Mouse (Mus musculus): ENCODE measurements around the gene Slc50a1.

The Slc50a1 gene

DNA sequence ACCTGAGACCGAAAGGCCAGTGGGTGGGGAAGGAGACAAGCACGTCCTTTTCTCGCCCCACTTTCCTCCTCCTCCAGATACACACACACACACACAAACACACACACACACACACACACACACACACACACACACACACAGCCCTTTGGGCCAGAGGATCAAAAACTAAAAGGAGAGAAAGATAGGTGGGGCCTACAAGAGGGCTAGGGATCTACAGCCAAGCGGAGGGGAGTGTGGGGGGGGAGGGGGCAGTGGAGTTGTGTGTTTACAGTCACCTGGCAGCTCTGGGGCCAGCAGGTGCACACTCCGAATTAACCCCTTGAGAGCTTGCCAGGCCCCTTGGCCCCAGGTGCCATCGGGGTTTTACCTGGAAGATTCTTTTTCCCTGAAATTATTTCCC is 37.8 kb downstream of the Slc50a1 start:
- no peak for DNase-seq (ENCODE audit: low read depth in 1 of 2, low spot score in 2 of 2)

DNA sequence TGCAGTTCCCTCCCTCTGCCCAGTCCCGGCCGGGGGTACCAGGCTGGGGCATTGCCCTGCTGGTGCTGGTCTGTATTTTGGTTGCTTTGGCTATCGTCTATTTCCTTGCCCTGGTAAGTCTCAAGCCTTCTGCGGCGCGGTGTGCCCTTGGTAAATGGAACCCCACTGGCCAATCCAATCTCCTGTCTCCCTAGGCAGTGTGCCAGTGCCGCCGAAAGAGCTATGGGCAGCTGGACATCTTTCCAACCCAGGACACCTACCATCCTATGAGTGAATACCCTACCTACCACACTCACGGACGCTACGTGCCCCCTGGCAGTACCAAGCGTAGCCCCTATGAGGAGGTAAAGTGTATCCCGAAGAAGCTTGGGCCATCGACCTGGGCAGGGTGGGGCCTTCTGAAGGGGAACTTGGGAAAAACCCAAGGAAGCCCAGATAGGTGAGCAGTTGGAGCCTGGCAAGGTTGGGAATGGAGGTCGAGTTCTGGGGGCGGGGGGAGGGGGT is 38.5 kb downstream of the Slc50a1 start:
- DNase-seq (ENCODE audit: low read depth in 1 of 2, low spot score in 2 of 2) = no peak

GRCm38 (mm10) chr3:89231345-89231744 is 39.0 kb downstream of the Slc50a1 start:
- DNase-seq (ENCODE audit: low read depth in 1 of 2, low spot score in 2 of 2) = no peak

- no peak for DNase-seq (ENCODE audit: low read depth in 1 of 2, low spot score in 2 of 2)
Measured at GRCm38 (mm10) chr3:89230561-89230960, 39.8 kb downstream of the Slc50a1 start.

- DNase-seq (ENCODE audit: low read depth in 1 of 2, low spot score in 2 of 2) = no peak
Measured at GRCm38 (mm10) chr3:89229276-89229675, 41.1 kb downstream of the Slc50a1 start.

DNA sequence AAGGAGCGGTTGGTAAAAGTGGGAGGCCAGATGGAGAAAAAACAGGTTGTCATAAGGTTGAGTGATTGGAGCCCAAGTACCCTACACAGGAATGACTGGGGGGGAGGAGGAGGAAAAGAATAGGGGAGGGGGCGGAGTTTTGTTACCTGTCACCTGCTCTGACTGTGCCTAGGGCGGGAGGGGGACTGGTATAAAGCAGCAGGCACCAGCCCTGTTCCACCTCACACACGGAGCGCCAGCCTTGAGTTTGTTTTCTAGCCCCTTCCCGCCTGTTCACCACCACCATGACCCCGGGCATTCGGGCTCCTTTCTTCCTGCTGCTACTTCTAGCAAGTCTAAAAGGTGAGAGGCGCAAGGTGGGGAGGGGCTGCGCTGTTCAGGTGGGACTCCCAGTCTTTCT is 41.5 kb downstream of the Slc50a1 start, which contains the start of gene Muc1:
Muc1 (plus strand) TSS at position 222 of the 400 bp plus-strand sequence.
- DNase-seq (ENCODE audit: low read depth in 1 of 2, low spot score in 2 of 2) = no peak

DNA sequence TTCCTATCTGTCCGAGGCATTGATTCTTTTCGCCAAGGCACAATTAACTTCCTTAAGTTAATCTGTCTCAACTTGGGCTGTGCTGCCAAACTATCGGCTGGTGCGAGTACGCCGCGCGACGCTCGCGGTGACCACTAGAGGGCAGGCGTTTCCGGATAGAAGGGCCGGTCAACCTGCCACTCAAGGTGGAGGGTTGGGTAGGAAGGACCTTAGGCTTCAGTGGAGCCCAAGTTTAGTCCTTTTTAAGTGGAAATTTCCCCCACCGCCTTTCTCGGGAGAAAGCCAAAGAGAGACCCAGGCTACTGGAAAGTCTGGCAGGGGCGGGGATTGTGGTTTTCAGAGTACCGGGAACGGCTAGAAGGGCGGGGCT is 42.2 kb downstream of the Slc50a1 start:
- DNase-seq (ENCODE audit: low read depth in 1 of 2, low spot score in 2 of 2) = peak; percentile 58 to 80

DNA sequence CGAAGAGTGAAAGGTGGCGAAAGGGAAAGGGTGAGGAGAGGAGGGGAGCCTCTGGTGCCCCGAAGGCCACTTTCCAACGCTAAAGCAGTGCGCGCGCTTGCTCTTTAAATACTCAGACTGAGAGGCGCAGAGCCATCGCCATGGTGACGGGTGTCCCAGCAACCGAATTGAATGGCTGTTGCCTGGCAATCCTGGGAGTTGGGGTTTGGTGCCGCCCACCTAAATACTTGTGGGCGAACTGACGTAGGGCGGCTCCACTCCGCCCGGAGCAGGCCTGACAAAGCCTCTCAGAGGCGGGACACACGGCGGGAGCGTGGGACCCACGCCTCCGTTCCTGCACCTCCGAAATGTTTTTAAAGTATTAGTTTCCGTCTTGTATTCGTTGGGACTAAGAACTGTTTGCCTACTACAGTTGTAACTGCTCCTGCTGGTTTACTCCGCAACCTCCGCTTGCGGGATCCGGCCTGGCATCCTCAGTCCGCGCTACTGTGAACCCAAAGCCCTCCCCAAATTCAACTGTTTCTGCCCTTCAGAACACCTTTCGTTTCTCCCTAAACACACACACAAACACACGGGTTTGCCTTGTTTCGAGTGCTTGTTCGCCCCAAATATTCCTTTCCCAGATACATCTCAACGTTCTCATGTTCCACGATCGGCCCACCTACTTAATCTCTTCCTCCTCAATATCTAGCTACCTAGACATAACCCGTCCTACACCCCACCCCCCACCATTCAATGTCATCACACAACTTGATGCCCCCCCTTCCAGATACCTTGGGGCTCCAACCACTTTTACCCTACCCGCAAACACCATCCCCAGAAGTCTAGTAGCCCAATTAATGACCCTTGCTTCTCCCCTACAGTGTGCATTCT is 42.8 kb downstream of the Slc50a1 start:
- peak in 1 of 2 experiments; percentile 39 for DNase-seq (ENCODE audit: low read depth in 1 of 2, low spot score in 2 of 2)

- DNase-seq (ENCODE audit: low read depth in 1 of 2, low spot score in 2 of 2) = no peak
Measured at GRCm38 (mm10) chr3:89226900-89227299, 43.5 kb downstream of the Slc50a1 start, which contains the start of gene Mtx1. Mtx1 (minus strand) TSS chr3:89227088.

GRCm38 (mm10) chr3:89226361-89226760 is 44.0 kb downstream of the Slc50a1 start:
- DNase-seq (ENCODE audit: low read depth in 1 of 2, low spot score in 2 of 2) = no peak

DNA sequence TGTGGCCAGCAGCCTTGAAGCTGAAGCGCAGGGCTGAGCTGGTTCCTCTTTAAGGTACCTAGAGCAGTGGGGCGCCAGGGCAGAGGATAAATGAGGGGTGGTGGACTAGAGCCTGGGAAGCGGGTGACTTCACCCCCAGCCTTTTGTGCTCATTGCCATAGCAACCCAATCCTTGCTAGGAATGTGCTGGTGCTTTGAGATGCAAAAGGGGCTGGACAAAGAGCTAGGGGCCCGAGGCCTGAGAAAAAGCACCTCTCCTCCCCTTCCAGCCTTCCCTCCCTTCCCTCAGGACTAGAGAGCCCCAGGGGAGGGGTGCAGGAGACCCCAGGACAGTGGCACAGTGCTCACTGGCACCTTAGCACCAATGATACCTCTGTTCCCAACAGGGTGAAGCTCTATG is 44.5 kb downstream of the Slc50a1 start:
- no peak for DNase-seq (ENCODE audit: low read depth in 1 of 2, low spot score in 2 of 2)

DNA sequence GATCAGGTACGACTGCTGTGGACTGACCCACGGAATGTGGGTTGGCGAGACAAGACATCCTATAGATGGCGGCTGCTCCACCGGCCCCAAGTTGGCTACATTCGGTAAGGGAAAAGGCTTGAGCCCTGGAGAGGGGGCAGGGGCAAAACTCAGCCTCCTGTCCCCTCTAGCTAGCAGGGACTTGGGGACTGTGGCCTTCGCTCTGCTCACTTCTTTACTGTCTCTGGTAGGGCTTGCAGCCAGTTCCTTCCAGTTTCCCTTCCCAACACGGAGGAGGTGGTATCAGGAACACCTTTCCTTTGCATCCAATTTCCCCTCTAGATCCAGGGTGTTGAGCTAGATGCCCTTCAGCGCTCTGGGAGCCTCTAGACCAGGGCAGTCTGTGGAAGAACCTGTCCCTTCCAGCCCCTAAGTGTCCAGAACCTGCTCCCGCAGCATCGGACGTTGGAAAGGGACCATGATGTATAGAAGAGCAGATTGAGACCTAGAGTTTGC is 45.0 kb downstream of the Slc50a1 start:
- DNase-seq (ENCODE audit: low read depth in 1 of 2, low spot score in 2 of 2) = no peak

DNA sequence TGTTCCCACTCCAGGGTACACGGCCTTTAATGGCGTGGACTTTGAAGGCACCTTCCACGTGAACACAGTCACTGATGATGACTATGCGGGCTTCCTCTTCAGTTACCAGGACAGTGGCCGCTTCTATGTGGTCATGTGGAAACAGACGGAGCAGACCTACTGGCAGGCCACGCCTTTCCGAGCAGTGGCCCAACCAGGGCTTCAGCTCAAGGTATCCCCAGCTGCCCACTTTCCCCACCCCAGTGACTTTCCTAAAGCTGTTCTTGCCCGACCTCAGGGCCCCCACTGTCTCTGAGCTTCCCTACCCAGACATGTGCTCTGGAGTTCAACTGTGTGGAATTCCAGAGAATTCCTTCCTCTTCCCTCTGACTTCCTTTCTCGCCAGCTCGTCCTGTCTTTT is 45.6 kb downstream of the Slc50a1 start:
- no peak for DNase-seq (ENCODE audit: low read depth in 1 of 2, low spot score in 2 of 2)

DNA sequence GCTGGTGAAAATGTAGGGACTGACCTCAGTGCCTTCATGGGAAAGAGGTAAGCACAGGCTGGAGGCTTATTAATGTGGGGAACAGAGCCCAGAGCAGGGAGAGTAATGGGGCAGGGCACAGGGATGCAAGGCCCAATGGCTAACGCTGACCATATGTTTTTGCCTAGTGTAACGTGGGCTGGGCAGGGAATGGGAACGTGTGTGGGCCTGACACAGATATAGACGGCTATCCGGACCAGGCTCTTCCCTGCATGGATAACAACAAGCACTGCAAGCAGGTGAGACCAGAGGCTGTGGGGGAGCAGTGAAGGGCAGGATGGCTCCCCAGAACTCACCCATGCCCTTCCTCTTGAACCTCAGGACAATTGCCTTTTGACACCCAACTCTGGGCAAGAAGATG is 49.2 kb downstream of the Slc50a1 start:
- no peak for DNase-seq (ENCODE audit: low read depth in 1 of 2, low spot score in 2 of 2)

DNA sequence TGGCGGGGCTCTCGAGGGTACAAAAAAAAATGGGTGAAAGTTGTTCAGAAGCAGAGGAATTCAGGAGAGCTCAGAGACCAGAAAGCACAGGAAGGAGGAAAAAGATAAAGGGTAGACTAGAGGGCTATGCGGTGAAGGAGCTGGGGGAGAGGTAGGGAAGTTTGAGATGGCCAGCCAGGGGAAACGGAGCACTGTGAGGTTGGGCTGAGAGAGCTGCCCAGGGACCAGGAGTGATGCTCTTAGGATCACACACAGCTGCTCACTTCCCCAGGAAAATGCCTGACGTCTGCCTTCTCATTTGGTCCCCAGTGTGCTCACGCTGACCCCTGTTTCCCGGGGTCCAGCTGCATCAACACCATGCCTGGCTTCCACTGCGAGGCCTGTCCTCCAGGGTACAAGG is 50.8 kb downstream of the Slc50a1 start:
- no peak for DNase-seq (ENCODE audit: low read depth in 1 of 2, low spot score in 2 of 2)

DNA sequence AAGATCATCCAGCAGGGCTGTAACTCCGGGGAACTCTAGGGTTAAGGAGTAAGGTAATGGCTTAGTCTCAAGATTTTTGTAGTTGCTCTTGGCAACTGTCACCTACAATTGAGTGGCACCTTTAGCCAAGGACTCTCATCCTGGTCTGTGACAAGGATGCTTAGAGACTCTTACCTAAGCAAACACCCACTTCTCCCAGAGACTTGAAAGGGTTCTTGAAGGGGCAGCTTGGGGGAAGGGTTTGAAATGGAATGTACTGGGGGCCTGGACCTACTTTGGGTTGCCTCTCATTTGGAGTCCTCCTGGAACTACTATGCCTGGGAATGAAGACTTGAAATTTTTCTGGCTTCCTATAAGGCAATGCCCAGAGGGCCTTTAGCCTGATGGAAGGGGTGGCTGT is 52.1 kb downstream of the Slc50a1 start:
- DNase-seq (ENCODE audit: low read depth in 1 of 2, low spot score in 2 of 2) = no peak

All from monocyte, adult 2 months (primary cell).